Mouse (Mus musculus) v-Abl transformed pro-B cells (cell line): ENCODE results near the gene Mars2.

Experiments used
- in situ Hi-C, 2 experiments: fragments of 400-800 bp; cut with MboI; formaldehyde crosslinking; loops; one replicate each; pipeline ENCODE4 v1.15.1; 2025; ENCODE audit not compliant: unreplicated experiment in 2 of 2

Mars2 gene

GRCm38 (mm10) chr1:55217191-55217590, 19.8 kb upstream of the Mars2 start:
- in situ Hi-C loops = no loop called here

- in situ Hi-C loops = no loop called here
Observed at GRCm38 (mm10) chr1:55221352-55221751, 15.6 kb upstream of the Mars2 start.

- in situ Hi-C loops = no loop called here
Observed at GRCm38 (mm10) chr1:55223026-55223425, 14.0 kb upstream of the Mars2 start.

- in situ Hi-C loops = no loop called here
Observed at GRCm38 (mm10) chr1:55224111-55224510, 12.9 kb upstream of the Mars2 start.

GRCm38 (mm10) chr1:55225398-55225797, 11.6 kb upstream of the Mars2 start:
- in situ Hi-C loops = loop anchor here (25.0 kb wide), 2 partner anchors 287 to 1762 kb away; partner anchors contain the start of gene Satb2 (in 2 of the 2)

GRCm38 (mm10) chr1:55226011-55226857, 10.7 kb upstream of the Mars2 start, which contains the start of gene Rftn2:
Rftn2 (minus strand) TSS chr1:55226782.
- in situ Hi-C loops = loop anchor here (25.0 kb wide), 2 partner anchors 286 to 1761 kb away; partner anchors contain the start of gene Satb2 (in 2 of the 2)

- in situ Hi-C loops = loop anchor here (25.0 kb wide), 2 partner anchors 285 to 1760 kb away; partner anchors contain the start of gene Satb2 (in 2 of the 2)
Observed at GRCm38 (mm10) chr1:55227376-55227775, 9.6 kb upstream of the Mars2 start.

GRCm38 (mm10) chr1:55228256-55228884, 8.6 kb upstream of the Mars2 start:
- in situ Hi-C loops = loop anchor here (25.0 kb wide), 2 partner anchors 284 to 1759 kb away; partner anchors contain the start of gene Satb2 (in 2 of the 2)

GRCm38 (mm10) chr1:55234910-55235520, 2.0 kb upstream of the Mars2 start:
- in situ Hi-C loops = loop anchor here (5.0 to 25.0 kb wide), 3 partner anchors 43 to 1752 kb away; partner anchors contain the start of gene Satb2 (in 2 of the 2)

- in situ Hi-C loops = loop anchor here (5.0 to 25.0 kb wide), 3 partner anchors 44 to 1751 kb away; partner anchors contain the start of gene Satb2 (in 2 of the 2)
Observed at GRCm38 (mm10) chr1:55236487-55236886, 490 bp upstream of the Mars2 start.

- in situ Hi-C loops = loop anchor here (5.0 to 25.0 kb wide), 3 partner anchors 45 to 1750 kb away; partner anchors contain the start of gene Satb2 (in 2 of the 2)
Observed at GRCm38 (mm10) chr1:55237643-55238161, 725 bp downstream of the Mars2 start.

- in situ Hi-C loops = loop anchor here (5.0 to 25.0 kb wide), 3 partner anchors 46 to 1749 kb away; partner anchors contain the start of gene Satb2 (in 2 of the 2)
Observed at GRCm38 (mm10) chr1:55238496-55238895, 1.5 kb downstream of the Mars2 start.

- in situ Hi-C loops = loop anchor here (5.0 to 25.0 kb wide), 3 partner anchors 47 to 1748 kb away; partner anchors contain the start of gene Satb2 (in 2 of the 2)
Observed at GRCm38 (mm10) chr1:55239237-55239636, 2.3 kb downstream of the Mars2 start.

- in situ Hi-C loops = loop anchor here (10.0 to 25.0 kb wide), 5 partner anchors 266 to 1741 kb away; partner anchors contain the start of gene Satb2 (in 2 of the 2)
Observed at GRCm38 (mm10) chr1:55246374-55246773, 9.4 kb downstream of the Mars2 start.

GRCm38 (mm10) chr1:55264385-55264784, 27.4 kb downstream of the Mars2 start:
- in situ Hi-C loops = no loop called here

- in situ Hi-C loops = no loop called here
Observed at GRCm38 (mm10) chr1:55265447-55265846, 28.5 kb downstream of the Mars2 start.

GRCm38 (mm10) chr1:55279081-55279480, 42.1 kb downstream of the Mars2 start:
- in situ Hi-C loops = no loop called here
